ENCODE assay signal across 10 mouse cellular contexts in the genomic region with DNA sequence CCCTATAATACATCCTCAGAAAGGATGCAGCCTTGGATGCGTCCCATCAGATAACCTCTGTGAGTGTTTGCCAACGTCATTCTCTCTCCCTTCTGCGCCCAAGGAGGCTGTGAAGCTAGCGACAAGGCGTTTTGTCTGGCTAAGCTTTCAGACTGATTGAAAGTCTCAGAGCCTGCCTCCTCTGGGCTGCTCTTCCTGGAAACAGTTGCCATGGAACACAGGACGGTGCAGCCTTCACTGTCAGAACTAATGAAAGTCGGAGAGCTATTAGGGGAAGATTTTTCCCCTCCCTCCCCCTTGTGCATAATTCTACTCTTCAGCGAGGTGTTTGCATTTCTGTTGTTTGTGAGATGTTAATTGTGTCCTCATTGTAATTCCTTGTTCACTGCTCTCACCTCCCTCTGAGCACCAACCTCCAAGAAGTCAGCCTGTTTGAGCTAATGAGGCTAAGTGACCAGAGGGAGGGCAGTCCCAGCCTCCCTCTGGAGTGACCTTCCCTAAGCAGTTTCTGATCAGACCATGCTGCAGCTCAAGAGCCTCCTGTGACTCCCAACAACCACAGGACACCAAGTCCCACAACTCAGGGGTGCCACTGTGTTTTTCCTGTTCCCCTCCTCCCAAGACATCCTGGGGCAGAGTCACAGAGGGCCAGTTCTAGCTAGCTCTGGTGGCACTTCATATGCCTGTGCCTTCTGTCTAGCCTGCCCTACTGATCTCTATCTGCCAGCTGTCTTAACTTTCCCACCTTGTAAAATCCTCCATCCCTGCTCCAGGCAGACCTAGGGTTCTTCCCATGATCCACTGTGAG. TPM values are rescaled to one million over a fixed set of nuclear protein-coding genes. Genes with fewer than 3 reads are reported as not detected.
DNase-seq lines count a peak whose midpoint lies in the region; ATAC-seq lines count a peak whose summit lies in the region.
"Had no signal": no experiment of that assay in that cellular context is flagged by ENCODE, and none has a peak within 500 bp of the region (broad histone marks: within the 10 kb centered on the region; RNA-seq: fewer than 3 reads in every experiment).

No protein-coding gene starts in this region.

- peak; percentile 40 for DNase-seq in neural tube, embryonic 11.5 days (ENCODE audit: low spot score)
- no peak for DNase-seq in neural tube, embryonic 10.5 days (ENCODE audit: extremely low spot score, low spot score)
- DNase-seq in hindbrain, embryonic 10.5 days (ENCODE audit: low spot score), result peak; percentile 25
- peak; percentile 27 for DNase-seq in mesoderm, embryonic 11.5 days (ENCODE audit: low read depth, low spot score)
- DNase-seq in cerebellum, adult 8-10 months, result no peak
- DNase-seq in ovary, postnatal 10 days (ENCODE audit: low spot score), result no peak
- DNase-seq in cerebellum, postnatal 4 days (ENCODE audit: low spot score in 2 of 2), result no peak

- no peak overlapping the region for H3K4me3 ChIP-seq in neural tube, embryonic 11.5 days (ENCODE audit: low read depth, low read length)
- H3K4me3 ChIP-seq in hindbrain, embryonic 10.5 days, result no peak overlapping the region
- H3K4me3 ChIP-seq: heart, embryonic 13.5 days had no signal

- H3K36me3 ChIP-seq in neural tube, embryonic 11.5 days (ENCODE audit: control insufficient read depth, insufficient read depth, low read length), result no peaks in the 10 kb centered on the region
- H3K36me3 ChIP-seq in hindbrain, embryonic 10.5 days, result no peaks in the 10 kb centered on the region
- H3K36me3 ChIP-seq: heart, embryonic 13.5 days had no signal

- H3K9ac ChIP-seq in neural tube, embryonic 11.5 days (ENCODE audit: low read length), result no peak overlapping the region
- H3K9ac ChIP-seq: heart, embryonic 13.5 days had no signal

- no peak for ATAC-seq in neural tube, embryonic 11.5 days (ENCODE audit: insufficient read depth, low FRiP score, low TSS enrichment)
- ATAC-seq in megakaryocyte progenitor cell, adult 5-6 weeks (replicated peaks; ENCODE audit: poor library complexity), result no peak

- WGBS in neural tube, embryonic 11.5 days, result 4% methylated on average over 8 of the region's 8 CpGs
- 6% methylated on average over 8 of the region's 8 CpGs for WGBS in hindbrain, embryonic 10.5 days

- H3K27ac ChIP-seq in neural tube, embryonic 11.5 days (ENCODE audit: low read depth, low read length), result no peak overlapping the region
- peak overlapping the region; percentile 66 for H3K27ac ChIP-seq in hindbrain, embryonic 10.5 days
- H3K27ac ChIP-seq: heart, embryonic 13.5 days had no signal

- H3K4me2 ChIP-seq in neural tube, embryonic 11.5 days (ENCODE audit: low read depth), result no peak overlapping the region
- H3K4me2 ChIP-seq: heart, embryonic 13.5 days had no signal

- H3K9me3 ChIP-seq in neural tube, embryonic 11.5 days (ENCODE audit: control insufficient read depth, low read length), result no peaks in the 10 kb centered on the region
- H3K9me3 ChIP-seq in hindbrain, embryonic 10.5 days, result no peaks in the 10 kb centered on the region
- H3K9me3 ChIP-seq: heart, embryonic 13.5 days had no signal

- no peaks in the 10 kb centered on the region for H3K27me3 ChIP-seq in neural tube, embryonic 11.5 days (ENCODE audit: control insufficient read depth, insufficient read depth, low read length)
- H3K27me3 ChIP-seq in hindbrain, embryonic 10.5 days (ENCODE audit: insufficient read depth, poor library complexity, severe bottlenecking), result no peaks in the 10 kb centered on the region

- no peaks in the 10 kb centered on the region for H3K4me1 ChIP-seq in neural tube, embryonic 11.5 days (ENCODE audit: control insufficient read depth, insufficient read depth, low read length)
- H3K4me1 ChIP-seq in hindbrain, embryonic 10.5 days (replicated peaks), result peaks cover 20% of the 10 kb centered on the region
- H3K4me1 ChIP-seq: heart, embryonic 13.5 days had no signal

RNA-seq across cellular contexts. Expression of a gene that starts 37.3 kb away (rescaled TPM):
- polyA plus RNA-seq in neural tube, embryonic 11.5 days (2014; fragmentation: Nextera tagmentation; extraction: Ambion mirVana), result 0.08 TPM in 1 of 2 replicates, not detected in the other
- 0.12 and 0.15 TPM in 2 replicates for polyA plus RNA-seq in hindbrain, embryonic 10.5 days (2016; fragmentation: Nextera tagmentation; extraction: Ambion mirVana)
- total RNA-seq in megakaryocyte progenitor cell, adult 5-6 weeks (2015), result not detected in 2 replicates
- not detected in 2 replicates for total RNA-seq in megakaryocyte progenitor cell, adult 5-6 weeks (2017)
- total RNA-seq: liver, adult 2 months had no signal
- polyA plus RNA-seq: heart, embryonic 13.5 days; liver, adult 2 months had no signal

Comparison
In these comparisons a context has a peak if more than half of its experiments do, and no peak if none do; other contexts are left out.
1. DNase-seq: peak in neural tube, embryonic 11.5 days (single experiment), hindbrain, embryonic 10.5 days (single experiment) and mesoderm, embryonic 11.5 days (single experiment); none in neural tube, embryonic 10.5 days (single experiment), cerebellum, adult 8-10 months (single experiment), ovary, postnatal 10 days (single experiment) and cerebellum, postnatal 4 days (0 of 2).